Mouse (Mus musculus) olfactory bulb, adult 2 months (tissue): ENCODE measurements around the gene Scd2.

ENCODE experiments used
- CTCF ChIP-seq: fragments of 200-500 bp; IDR thresholded peaks from 2 replicates; pipeline ENCODE4 v1.5.1; 2012; ENCODE audit warnings: low read depth, mild to moderate bottlenecking, low read length, moderate library complexity; ENCODE audit not compliant: insufficient read depth
- POLR2A ChIP-seq: fragments of 200-500 bp; IDR thresholded peaks from 2 replicates; pipeline ENCODE4 v1.6.1; 2012; ENCODE audit warnings: mild to moderate bottlenecking, low read depth, low read length, moderate library complexity; ENCODE audit not compliant: insufficient read depth

- TF ChIP-seq CTCF (no peak), POLR2A (no peak)
Observed at GRCm38 (mm10) chr19:44309351-44310154, 16.1 kb downstream of the Scd2 start.
